Mouse (Mus musculus) heart, adult 9 months (tissue): ENCODE results near the gene Prelid3b.

Experiments used
- DNase-seq, 2 experiments: peaks; one replicate each; pipeline ENCODE4 v3.0.0; 2022; ENCODE audit warnings: low spot score in 2 of 2

The Prelid3b gene

DNA sequence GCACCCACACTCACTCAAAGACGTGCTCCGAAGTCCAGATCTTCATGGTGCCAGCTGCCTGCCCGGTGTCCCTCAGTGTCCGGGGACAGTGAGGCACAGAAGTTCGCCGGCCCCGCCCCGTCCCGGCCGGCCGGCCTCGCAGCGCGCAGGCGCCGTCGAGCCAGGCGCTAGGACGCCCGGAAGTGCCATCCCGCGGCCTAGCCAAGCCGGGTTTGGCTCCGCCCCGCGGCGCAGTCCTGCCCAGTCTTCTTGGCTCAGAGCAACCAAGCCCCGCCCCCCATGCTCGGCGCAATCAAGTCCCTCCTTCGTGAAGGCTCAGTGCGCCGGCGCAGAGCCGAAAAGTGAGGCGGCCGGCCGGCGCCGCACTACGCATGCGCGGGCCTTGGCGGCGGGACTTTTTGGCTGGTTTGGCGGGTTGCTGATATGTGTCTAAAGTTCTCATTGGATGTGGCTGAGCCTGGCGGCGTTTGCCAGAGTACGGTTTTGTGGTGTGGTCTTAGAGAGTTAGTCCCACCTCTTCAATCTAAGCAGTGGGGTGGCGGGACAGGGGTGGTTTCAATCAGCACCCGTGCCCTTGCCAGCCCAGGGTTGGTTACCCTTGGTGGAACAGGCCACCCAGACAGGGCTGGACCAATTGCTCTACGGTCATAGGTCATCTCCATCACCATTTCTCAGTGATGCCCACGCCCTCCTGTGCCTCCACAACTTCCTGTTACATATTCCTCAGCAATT, at the start of gene Prelid3b:
Gene Prelid3b (minus strand): TSS at position 264 of the 732 bp plus-strand sequence.
- DNase-seq = peak; percentile 99

DNA sequence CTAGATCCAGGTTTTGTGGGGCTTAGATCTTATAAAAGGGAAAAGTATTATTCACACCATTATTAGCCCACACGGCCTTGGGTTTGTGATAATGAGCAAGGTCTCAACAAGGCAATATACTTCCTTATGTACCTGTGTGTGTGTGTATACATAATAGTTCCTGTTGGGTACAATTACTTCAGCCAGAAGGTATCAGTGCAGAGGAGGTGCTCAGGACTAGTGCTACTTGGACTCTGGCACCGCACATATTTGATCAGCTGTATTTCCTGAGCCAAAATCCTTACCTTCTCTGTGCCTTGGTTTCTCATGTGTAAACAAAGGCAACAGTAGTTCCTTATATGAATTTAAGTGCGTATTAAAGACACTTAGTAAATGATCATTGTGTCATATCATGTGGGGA, 49.3 kb upstream of the Prelid3b start:
- no peak for DNase-seq

DNA sequence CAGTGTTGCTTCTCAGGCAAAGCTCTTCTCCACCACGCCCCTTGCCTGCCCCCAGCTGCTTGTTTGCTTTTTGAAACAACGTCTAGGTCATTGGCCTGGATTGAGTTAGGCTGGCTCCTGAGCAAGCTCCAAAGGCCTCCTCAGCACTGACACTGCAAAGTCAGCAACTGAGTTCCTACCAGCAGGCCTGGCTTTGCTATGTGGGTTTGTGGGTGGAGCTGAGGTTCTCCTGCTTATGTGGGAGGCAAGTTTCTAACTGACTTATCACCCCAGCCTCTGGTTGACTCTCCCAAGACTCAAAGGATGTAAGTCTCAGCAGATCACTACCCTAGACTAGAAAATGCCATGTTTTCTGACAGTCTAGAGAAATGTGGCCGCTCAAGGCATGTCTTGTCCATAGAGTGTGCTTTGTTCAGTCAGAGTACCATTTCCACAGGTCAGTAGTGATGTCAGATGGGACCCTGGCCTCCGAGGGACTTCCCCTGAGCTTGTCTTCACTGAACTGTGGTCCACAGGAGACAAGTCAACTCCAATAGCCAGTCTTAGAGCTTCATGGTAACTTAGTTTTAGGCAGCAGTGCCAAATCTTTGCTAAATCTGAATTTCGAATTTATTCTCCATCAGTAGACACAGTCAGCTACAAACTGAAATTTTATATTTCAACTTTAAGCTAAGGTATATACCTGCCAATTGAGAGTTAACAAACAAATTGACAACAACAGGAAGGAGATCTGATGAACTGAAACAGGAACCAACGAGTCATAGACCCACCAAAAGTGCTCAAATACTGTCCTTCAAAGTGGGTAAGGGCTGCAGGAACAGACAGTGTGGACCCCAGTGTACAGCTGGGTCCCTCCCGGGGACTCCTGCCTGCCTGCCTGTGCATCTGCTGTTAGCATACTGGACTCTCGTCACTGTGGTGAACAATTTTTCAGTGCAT, 44.5 kb upstream of the Prelid3b start:
- DNase-seq = no peak

DNA sequence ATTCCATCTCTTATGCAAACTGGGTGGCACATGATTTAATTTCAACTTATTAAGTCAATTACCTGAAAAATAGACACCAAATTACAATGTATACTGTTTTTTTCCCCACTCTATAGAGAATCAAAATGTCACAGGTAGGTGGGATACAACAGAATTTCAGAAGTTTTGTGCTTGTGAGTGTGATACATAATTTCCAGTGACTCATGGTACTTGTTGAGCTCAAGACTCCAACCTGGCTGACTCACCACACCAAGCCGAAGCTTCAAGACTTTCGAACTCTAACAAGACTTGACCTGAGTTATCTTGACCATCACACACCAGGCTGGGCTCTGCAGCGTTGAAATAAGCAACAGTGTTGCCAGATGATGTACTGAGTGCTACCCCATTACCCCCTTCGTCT, 42.0 kb upstream of the Prelid3b start:
- no peak for DNase-seq

DNA sequence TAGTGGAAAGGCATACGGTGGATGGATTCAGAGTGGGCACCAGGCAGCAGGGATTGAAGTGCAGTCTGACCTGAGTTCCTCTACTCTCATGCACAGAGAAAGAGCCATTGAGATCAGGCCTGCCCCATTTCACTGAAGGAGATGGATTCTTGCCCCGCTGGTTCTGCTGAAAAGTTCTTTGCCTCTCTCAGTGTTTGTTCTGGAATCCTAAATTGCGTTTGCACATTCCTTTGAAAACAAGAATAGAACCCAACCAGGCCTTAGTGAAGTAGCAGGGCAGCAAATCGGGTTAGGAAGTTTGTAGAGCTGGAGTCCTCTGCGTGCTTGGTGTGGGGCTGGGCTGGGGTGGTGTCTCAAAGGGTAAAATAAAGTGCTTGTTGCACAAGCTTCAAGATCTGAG, 40.9 kb upstream of the Prelid3b start:
- no peak for DNase-seq

- DNase-seq = no peak
Measured at GRCm38 (mm10) chr2:174509825-174510224, 36.9 kb upstream of the Prelid3b start.

DNA sequence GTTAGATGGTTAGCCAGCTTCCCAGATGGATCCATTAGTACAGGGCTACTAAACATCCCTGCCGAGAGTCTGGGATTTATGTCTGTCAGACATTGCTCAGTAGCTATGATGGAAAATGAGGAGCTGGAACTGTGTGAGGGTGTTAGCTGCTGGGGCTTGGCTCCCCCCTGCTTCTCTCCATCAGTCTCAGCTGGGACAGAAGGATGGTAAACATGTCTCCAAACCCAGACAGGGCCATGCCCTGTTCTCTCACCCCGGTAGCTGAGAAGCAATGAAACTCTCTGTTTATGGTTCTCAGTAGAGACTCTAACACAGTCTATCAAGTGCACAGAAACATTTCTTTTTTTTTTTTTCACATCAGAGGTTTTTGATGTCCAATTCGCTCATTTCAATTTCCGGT, 35.1 kb upstream of the Prelid3b start:
- no peak for DNase-seq

DNA sequence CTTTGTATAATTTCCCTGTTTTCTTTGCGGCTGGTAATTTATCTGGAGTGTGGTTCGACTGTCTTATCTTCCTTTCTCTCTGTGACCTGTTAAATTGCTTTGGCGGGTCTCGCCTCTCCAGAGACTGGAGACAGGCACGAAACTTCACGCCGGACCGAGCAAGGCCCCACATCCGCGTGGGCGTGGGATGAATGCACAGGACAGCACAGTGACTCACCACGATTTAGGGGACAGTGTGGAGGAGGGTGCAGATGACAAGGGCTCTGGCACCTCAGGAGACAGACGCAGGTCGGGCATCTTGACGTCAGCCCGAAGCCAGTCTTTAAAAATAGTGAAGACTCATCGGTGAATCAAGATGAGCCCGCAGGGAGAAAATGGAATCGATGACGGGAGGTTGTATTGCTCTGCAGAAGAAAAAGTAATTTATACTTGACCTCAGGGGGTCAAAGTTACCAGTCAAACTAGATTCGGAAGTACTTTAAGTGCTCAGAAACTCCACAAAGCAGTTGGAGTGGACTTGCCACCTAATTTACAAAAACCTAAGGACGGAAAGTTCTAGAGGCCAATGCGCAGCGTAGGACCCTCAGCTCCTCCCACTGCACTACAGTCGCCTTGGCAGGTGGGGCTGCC, 30.1 kb upstream of the Prelid3b start:
- DNase-seq = no peak

DNA sequence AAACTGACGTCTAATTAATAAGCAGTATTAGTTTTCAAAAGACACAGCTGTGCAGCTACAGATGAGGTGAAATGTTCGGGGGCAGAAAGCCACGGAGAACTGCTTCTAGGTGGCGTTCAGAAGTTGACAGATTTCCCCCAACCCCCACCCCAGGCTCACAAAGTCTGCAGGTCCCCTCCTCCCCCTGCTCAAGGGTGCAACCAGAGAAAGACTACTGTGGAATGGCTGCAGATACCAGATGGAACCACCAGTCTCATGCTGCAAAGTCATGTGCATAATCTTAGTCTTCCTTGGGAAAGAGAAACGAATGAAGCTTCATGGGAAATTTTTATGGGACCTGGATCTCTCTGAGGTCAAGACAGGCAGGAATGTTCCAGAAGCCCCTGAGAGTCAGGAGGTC, 29.4 kb upstream of the Prelid3b start:
- DNase-seq = no peak

- DNase-seq = no peak
Measured at GRCm38 (mm10) chr2:174501517-174501916, 28.6 kb upstream of the Prelid3b start.

DNA sequence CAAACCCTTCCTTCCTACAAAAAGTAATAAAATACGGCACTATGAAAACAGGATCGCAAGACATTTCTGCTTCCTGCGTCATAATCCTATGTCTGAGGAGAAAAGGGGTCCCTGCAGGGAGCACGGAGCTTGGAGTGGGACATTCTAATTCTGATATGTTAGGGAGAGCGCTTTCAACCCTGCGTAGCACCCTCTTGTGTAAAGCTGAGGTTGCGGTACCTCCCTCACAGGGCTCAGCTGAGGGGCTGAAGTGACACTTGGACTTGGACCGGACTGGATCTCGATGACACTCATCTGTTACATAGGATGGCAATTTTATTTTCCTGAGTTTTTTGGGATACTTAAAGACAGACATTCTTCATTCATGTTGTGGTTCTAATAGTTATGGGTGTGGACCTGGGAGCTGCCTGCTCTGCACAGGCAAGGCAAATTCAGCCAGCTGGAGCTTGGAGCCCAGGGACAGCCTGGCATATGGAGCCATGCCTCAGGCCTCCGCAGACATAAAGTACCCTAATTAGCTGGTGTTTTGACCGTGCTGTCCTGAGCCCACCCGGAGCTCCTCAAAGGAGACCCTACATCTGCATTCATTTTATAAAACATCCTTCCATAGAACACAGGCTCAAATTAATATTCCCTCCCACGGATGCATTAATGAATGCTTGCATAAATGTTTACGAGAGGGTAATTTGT, 28.1 kb upstream of the Prelid3b start:
- no peak for DNase-seq

- DNase-seq = peak; percentile 15 to 21
Measured at GRCm38 (mm10) chr2:174492858-174493257, 20.0 kb upstream of the Prelid3b start.

GRCm38 (mm10) chr2:174487005-174487404, 14.1 kb upstream of the Prelid3b start:
- no peak for DNase-seq

DNA sequence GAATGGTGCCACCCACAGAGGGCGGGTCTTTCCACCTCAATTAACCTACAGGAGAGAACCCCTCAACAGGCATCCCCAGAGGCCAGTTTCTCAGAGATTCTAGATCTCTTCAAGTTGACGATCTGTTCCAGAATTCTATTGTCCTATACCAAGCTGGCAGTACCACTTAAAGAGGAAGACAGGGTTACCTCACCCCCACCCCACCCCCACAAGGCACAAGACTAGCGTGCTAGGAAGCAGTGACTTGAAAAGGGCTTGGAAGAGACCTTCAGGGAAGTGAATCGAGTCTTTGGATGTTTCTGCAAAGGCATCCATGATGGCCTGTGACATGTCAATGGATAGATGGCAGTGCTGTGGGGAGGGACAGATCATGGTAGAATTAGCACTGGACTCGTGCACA, 5.9 kb upstream of the Prelid3b start:
- DNase-seq = no peak

- DNase-seq = no peak
Measured at GRCm38 (mm10) chr2:174477543-174478319, 4.8 kb upstream of the Prelid3b start.

DNA sequence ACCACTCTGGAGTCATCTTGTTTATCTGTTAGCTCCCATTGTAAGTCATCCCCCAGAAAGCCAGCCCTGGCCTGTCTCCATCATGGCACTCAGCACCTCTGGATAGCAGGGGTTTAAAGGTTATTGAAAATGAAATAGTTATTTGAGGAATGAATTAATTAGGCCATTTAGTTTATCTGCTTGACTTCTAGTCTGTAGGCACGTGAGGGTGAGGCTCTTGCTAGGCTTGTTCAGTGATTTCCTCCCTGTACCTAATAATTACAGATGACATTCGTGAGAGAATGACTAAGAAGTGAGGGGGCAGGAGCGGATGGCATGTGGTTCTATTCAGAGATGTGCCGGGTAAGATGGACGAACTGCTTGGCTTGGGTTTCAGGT, 658 bp upstream of the Prelid3b start:
- no peak for DNase-seq

GRCm38 (mm10) chr2:174472407-174472806, 474 bp downstream of the Prelid3b start:
- no peak for DNase-seq

DNA sequence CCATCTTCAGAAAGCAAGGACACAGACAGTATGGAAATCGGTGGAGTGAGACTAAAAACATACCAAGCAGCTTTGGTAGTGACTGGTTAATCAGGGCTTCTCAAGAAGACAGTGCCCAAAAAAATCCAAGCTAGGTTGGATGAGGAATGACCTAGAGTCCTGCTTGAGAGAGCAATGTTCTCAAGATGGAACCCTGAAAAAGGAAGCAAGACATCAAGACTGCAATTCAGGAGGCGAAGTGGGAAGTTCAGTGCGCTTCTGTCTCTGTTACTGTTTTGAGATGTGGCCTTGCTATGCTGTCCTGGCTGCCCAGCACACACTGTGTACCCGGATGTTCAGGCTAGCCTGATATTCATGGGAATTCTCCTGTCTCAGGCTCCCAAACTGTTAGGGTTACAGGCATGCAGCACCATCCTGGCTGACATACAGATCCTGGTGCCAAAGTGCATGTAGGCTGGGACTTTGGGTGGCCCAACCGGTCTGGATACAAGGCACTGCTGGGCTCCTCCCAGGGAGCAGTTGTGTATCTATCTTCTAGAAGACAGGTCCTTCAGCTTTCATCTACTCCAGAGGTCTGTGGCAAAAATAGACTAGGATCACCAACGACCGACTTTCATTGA, 2.0 kb downstream of the Prelid3b start:
- no peak for DNase-seq

GRCm38 (mm10) chr2:174470333-174470732, 2.5 kb downstream of the Prelid3b start:
- no peak for DNase-seq

- DNase-seq = peak; percentile 96 to 97
Measured at GRCm38 (mm10) chr2:174463789-174464523, 8.9 kb downstream of the Prelid3b start, which contains the start of gene Atp5e. Gene Atp5e, minus strand, starts transcription at chr2:174464105.
